Mouse (Mus musculus) heart, embryonic 14.5 days (tissue): ENCODE measurements around the gene St8sia4. TPM values are rescaled to one million over a fixed set of nuclear protein-coding genes. Genes with fewer than 3 reads are reported as not detected.

Source experiments
- ATAC-seq: fragments of 200-750 bp; cut with Nextera tagmentation; 2 replicates; pipeline ENCODE4 v1.8.0; 2017; ENCODE audit warnings: low read depth, moderate TSS enrichment; ENCODE audit not compliant: insufficient number of reproducible peaks, insufficient read depth, low FRiP score
- H3K27ac ChIP-seq, 2 experiments: fragments of 200-500 bp in 1 of 2; fragments of 300-500 bp in 1 of 2; sonication (generic) in 1 of 2; replicated peaks in 1 of 2; 2 replicates each; pipeline ENCODE4 v1.5.1; 2012 to 2014; ENCODE audit warnings: low read depth in 2 of 2, low read length in 2 of 2, control low read depth in 1 of 2, mild to moderate bottlenecking in 1 of 2, mixed read lengths in 1 of 2; ENCODE audit not compliant: control insufficient read depth in 1 of 2, insufficient read depth in 1 of 2
- H3K27me3 ChIP-seq: fragments of 300-500 bp; sonication (generic); 2 replicates; pipeline ENCODE4 v1.6.1; 2014; ENCODE audit warnings: mild to moderate bottlenecking, low read length, control low read depth; ENCODE audit not compliant: control insufficient read depth, insufficient read depth
- H3K36me3 ChIP-seq: fragments of 300-500 bp; sonication (generic); 2 replicates; pipeline ENCODE4 v1.6.1; 2014; ENCODE audit warnings: mild to moderate bottlenecking, control low read depth, low read length, mixed read lengths; ENCODE audit not compliant: control insufficient read depth, insufficient read depth
- H3K4me1 ChIP-seq, 2 experiments: fragments of 200-500 bp in 1 of 2; fragments of 300-500 bp in 1 of 2; sonication (generic) in 1 of 2; 2 replicates each; pipeline ENCODE4 v1.6.1; 2012 to 2014; ENCODE audit warnings: low read length in 2 of 2, control low read depth in 1 of 2, mixed read lengths in 1 of 2; ENCODE audit not compliant: control insufficient read depth in 2 of 2, insufficient read depth in 2 of 2
- H3K4me2 ChIP-seq: fragments of 300-500 bp; sonication (generic); 2 replicates; pipeline ENCODE4 v1.6.1; 2014; ENCODE audit warnings: mild to moderate bottlenecking, low read length
- H3K4me3 ChIP-seq, 2 experiments: fragments of 200-500 bp in 1 of 2; fragments of 300-500 bp in 1 of 2; sonication (generic) in 1 of 2; 2 replicates each; pipeline ENCODE4 v1.5.1; 2012 to 2014; ENCODE audit warnings: low read length in 2 of 2, mild to moderate bottlenecking in 2 of 2, control low read depth in 1 of 2, low read depth in 1 of 2, moderate library complexity in 1 of 2; ENCODE audit not compliant: control insufficient read depth in 1 of 2, insufficient read depth in 1 of 2
- H3K9ac ChIP-seq: fragments of 300-500 bp; sonication (generic); 2 replicates; pipeline ENCODE4 v1.6.1; 2014; ENCODE audit warnings: mild to moderate bottlenecking, low read length
- H3K9me3 ChIP-seq: fragments of 300-500 bp; sonication (generic); 2 replicates; pipeline ENCODE4 v1.6.1; 2016; ENCODE audit warnings: low read length, control low read depth; ENCODE audit not compliant: control insufficient read depth
- whole genome bisulfite sequencing: fragments of 180-500 bp; shearing (Covaris S2); extraction: QIAGEN DNeasy Blood & Tissue Kit; methylation state at CpG from one replicate; pipeline ENCODE4 v1.1.7; 2014; 5-methylcytosine and 5-hydroxymethylcytosine counted together
- polyA plus RNA-seq: library from polyadenylated mRNA; unstranded; fragments of >200 nt; fragmentation: Nextera tagmentation; extraction: Ambion mirVana; gene quantifications from 2 replicates; pipeline ENCODE4 v1.2.1, GENCODE M21; 2014

Gene St8sia4
- polyA plus RNA-seq, 1 experiment from 2014 or later = 1.9 TPM

DNA sequence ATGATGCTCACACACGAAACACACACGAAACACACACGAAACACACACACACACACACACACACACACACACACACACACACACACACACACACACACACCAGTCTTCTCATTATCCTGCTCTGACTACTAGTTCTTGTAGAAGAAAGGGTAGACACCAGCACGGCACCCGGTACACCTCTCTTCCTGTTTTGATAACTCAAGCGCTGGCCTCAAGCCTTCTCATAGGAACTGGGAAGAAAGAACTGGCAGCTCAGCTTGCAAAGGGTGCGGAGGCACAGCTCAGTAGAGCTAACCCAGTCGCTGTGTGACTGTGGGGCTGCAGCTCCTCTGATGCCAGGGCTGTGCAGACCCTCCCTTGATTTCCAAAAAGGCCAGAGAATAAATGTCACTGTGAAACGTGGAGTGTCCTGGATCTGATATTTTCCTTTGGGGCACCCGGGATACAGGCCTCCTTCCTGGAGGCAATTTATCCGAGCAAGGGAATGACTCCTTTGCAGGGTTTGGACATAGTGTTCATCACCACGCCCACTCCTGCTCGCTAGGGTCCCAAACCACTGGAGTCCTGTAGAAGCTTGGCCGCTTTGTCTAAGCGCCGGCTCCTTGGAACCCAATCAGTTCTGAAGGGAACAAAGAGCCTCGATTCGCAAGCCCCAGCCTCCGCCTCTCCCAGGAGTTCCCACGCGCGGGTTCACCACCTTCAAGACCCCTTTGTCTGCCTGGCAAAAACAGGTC is 2.2 kb downstream of the St8sia4 start:
- H3K9ac ChIP-seq = peak overlapping the region; percentile 36; the same call in 1 of the 2 replicates
- peaks cover 0 to 14% of the 10 kb centered on the region in 2 experiments; a peak in 3 of 4 replicates for H3K4me1 ChIP-seq
- no peaks in the 10 kb centered on the region for H3K9me3 ChIP-seq
- peaks cover 18% of the 10 kb centered on the region for H3K27me3 ChIP-seq
- no peaks in the 10 kb centered on the region for H3K36me3 ChIP-seq
- peak overlapping the region; percentile 2 to 57; a peak in 2 of 4 replicates for H3K4me3 ChIP-seq
- 23% methylated on average over 22 of the region's 22 CpGs for WGBS
- ATAC-seq = no peak
- peak overlapping the region; percentile 94 for H3K4me2 ChIP-seq
- no peak overlapping the region for H3K27ac ChIP-seq

- H3K4me3 ChIP-seq = no peak overlapping the region
- H3K27me3 ChIP-seq = peaks cover 18% of the 10 kb centered on the region
- no peak overlapping the region for H3K4me2 ChIP-seq
- 25% methylated on average over 4 of the region's 4 CpGs for WGBS
- no peaks in the 10 kb centered on the region for H3K9me3 ChIP-seq
- ATAC-seq = no peak
- H3K27ac ChIP-seq = no peak overlapping the region
- H3K9ac ChIP-seq = no peak overlapping the region
- H3K4me1 ChIP-seq = peaks cover 0 to 14% of the 10 kb centered on the region in 2 experiments; a peak in 3 of 4 replicates
- H3K36me3 ChIP-seq = no peaks in the 10 kb centered on the region
Observed at GRCm38 (mm10) chr1:95664321-95664825, 3.0 kb downstream of the St8sia4 start.

- Histone ChIP-seq H3K4me3 (no peak overlapping the region), H3K4me2 (no peak overlapping the region), H3K9me3 (no peaks in the 10 kb centered on the region), H3K4me1 (no peaks in the 10 kb centered on the region), H3K36me3 (no peaks in the 10 kb centered on the region), H3K27ac (no peak overlapping the region), H3K27me3 (no peaks in the 10 kb centered on the region), H3K9ac (no peak overlapping the region)
- 69% methylated on average over 5 of the region's 5 CpGs for WGBS
- ATAC-seq = no peak
Observed at GRCm38 (mm10) chr1:95657051-95657668, 10.2 kb downstream of the St8sia4 start.

- H3K4me3 ChIP-seq = no peak overlapping the region
- no peak for ATAC-seq
Observed at GRCm38 (mm10) chr1:95655564-95655963, 11.8 kb downstream of the St8sia4 start.

DNA sequence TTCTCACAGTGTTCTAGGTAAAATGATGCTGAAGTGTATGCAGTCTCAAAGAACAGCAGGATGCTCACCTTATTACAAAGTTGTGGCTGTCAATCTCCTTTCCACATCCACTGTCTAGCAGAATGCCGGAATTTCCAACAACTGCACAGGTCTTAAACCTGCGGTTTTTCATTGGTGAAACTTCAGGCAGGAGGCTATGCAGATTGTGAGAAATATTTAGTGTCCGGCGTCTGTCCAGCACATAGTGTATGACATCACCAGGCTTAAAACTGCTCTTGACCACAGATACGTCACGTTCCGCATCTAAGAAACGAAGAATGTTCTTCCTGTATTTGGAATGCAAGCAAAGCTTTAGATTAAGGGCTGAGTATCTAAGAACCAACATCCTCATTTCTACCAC is 13.9 kb downstream of the St8sia4 start:
- Histone ChIP-seq H3K9ac (no peak overlapping the region), H3K4me1 (no peaks in the 10 kb centered on the region), H3K27me3 (no peaks in the 10 kb centered on the region), H3K36me3 (no peaks in the 10 kb centered on the region), H3K4me3 (no peak overlapping the region), H3K9me3 (no peaks in the 10 kb centered on the region), H3K27ac (no peak overlapping the region), H3K4me2 (no peak overlapping the region)
- ATAC-seq = no peak
- WGBS = 73% methylated on average over 8 of the region's 8 CpGs

More at GRCm38 (mm10) chr1:95655564-95655963, 11.8 kb downstream of the St8sia4 start:
- H3K27ac ChIP-seq = no peak overlapping the region
- H3K9ac ChIP-seq = no peak overlapping the region
- no peaks in the 10 kb centered on the region for H3K27me3 ChIP-seq
- WGBS = 77% methylated on average over 9 of the region's 9 CpGs
- H3K4me1 ChIP-seq = no peaks in the 10 kb centered on the region
- no peaks in the 10 kb centered on the region for H3K36me3 ChIP-seq
- no peaks in the 10 kb centered on the region for H3K9me3 ChIP-seq
- no peak overlapping the region for H3K4me2 ChIP-seq

DNA sequence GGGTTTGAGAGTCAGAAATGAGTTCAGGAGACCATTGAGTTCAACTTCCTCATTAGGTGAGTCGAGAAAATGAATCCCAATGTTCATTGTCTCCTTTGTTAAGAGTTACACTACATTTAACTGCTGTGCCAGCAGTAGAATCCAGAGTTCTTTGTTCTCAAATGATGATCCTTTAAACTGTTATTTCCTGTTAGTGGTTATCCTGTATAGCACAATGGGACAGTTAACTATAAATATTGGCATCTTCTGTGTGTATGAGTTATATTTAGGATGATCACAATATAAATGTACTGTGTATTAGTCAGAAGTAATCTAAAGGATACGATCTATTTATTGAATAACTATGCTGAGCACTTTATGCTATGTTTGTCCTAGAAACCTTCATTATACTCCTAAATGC is 23.1 kb downstream of the St8sia4 start:
- no peaks in the 10 kb centered on the region for H3K27me3 ChIP-seq
- H3K9me3 ChIP-seq = no peaks in the 10 kb centered on the region
- H3K4me3 ChIP-seq = no peak overlapping the region
- no peaks in the 10 kb centered on the region for H3K36me3 ChIP-seq
- no peak overlapping the region for H3K27ac ChIP-seq
- no peaks in the 10 kb centered on the region for H3K4me1 ChIP-seq
- no peak overlapping the region for H3K4me2 ChIP-seq
- no peak for ATAC-seq
- WGBS = 71% methylated on average over 2 of the region's 2 CpGs
- no peak overlapping the region for H3K9ac ChIP-seq

- no peak overlapping the region for H3K9ac ChIP-seq
- WGBS = 87% methylated on average over 3 of the region's 3 CpGs
- no peak overlapping the region for H3K4me3 ChIP-seq
- no peak for ATAC-seq
- no peak overlapping the region for H3K4me2 ChIP-seq
- H3K27ac ChIP-seq = no peak overlapping the region
- H3K4me1 ChIP-seq = no peaks in the 10 kb centered on the region
- no peaks in the 10 kb centered on the region for H3K27me3 ChIP-seq
- H3K9me3 ChIP-seq = 0 out of 2 replicates have a peak, but pooled peaks cover 3% of the 10 kb centered on the region
- no peaks in the 10 kb centered on the region for H3K36me3 ChIP-seq
Observed at GRCm38 (mm10) chr1:95639001-95639400, 28.4 kb downstream of the St8sia4 start.
